Mouse (Mus musculus): ENCODE measurements around the gene Olfr196.
"Not testable (repeated sequence)": the region's sequence is repeated elsewhere in the genome, so short reads cannot be mapped to it uniquely, and the experiment has no call there.

Olfr196 gene

DNA sequence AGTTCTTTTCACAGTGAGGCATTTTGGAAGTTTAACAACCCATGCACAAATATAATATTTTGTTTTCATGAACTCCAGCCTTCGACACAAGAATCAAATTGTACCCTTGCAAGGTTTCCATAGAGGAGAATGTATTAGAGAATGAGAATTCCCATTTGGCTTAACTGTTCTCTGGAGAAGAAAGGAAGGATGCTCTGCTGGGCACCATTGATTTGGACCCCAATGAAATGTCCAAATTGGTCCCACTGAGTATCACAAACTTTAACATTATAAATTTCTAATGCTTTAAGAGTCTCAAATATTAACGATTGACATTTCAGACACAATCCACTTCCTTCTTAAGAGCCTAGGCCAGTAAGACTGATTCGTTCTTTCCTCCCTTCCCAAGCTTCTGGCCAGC is at the start of gene Olfr196:
Olfr196 (minus strand) TSS at position 101 of the 400 bp plus-strand sequence.
- no peak for DNase-seq (ENCODE audit: extremely low read depth, low read depth)

DNA sequence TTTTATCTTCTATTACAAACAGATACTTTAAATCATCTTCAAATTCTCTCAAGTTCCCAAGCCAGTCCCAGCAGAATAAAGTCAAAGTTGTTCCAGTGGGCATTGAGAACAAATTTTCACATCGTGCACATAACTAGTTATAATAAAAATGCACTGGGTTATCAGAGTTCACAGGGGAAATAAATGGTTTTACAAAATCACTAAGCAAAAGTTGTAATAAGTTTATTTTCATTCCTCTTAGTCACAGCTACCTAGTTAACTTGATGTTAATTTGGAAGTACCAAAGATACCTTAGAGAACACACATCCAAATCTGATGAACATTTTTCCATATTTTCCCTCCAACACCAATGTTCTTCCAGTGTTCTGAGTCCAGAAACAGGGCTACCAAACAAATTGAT is 49.4 kb upstream of the Olfr196 start, which contains the start of gene Olfr199:
Olfr199 (minus strand) TSS at position 101 of the 400 bp plus-strand sequence.
- DNase-seq (ENCODE audit: extremely low read depth, low read depth): not testable (repeated sequence)

DNA sequence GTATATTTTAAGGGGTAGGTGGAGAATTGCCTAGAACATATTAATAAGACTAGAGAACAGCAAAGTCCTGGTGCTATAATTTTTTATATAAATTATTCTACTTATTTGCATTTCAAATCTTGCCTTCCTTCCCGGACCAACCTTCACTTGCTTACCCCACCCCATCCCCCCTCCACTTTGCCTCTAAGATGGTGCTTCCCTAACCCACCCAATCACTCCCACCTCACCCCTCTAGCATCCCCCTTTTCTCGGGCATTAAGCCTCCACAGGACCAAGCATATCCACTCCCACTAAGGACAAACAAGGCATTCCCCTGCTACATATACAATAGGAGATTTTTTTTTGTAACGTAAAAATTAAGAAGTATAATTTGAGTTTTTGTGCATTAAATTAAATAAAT is 47.6 kb upstream of the Olfr196 start:
- not testable (repeated sequence) for DNase-seq (ENCODE audit: extremely low read depth, low read depth)

DNA sequence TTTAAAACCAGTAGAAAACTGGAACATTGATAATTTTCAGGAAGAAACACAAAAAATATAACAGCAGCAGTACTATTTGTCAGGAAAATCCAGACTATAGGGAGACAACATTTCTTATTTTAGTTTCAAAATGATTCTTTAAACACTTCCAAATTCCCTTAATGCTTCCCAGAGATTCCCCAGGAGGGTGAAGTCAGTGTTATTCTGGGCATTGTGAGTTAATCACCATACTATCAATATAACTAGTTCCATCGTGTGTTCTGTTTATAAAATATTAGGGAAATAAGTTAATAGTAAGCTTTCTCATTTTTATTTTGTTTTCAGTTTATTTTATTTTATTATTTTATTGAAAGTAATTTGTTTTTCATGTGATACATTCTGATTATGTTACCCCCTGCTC is 33.2 kb upstream of the Olfr196 start, which contains the start of gene Olfr198:
Olfr198 (minus strand) TSS at position 101 of the 400 bp plus-strand sequence.
- not testable (repeated sequence) for DNase-seq (ENCODE audit: extremely low read depth, low read depth)

DNA sequence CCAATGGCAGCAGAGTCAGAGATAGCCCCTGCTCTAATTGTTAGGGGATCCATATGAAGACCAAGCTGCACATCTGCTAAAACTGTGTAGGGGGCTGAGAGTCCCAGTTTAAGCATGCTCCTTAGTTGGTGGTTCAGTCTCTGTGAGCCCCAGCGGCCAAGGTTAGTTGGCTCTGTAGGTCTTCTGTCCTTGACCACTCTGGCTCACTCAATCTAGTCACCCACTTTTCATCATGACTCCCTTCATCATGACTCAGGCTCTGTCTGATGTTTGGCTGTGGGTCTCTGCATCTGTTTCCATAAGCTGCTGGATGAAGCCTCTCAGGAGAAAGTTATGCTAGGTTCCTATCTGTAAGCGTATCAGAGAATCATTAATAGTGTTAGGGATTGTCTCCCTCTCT is 18.3 kb downstream of the Olfr196 start:
- DNase-seq (ENCODE audit: extremely low read depth, low read depth): no peak

DNA sequence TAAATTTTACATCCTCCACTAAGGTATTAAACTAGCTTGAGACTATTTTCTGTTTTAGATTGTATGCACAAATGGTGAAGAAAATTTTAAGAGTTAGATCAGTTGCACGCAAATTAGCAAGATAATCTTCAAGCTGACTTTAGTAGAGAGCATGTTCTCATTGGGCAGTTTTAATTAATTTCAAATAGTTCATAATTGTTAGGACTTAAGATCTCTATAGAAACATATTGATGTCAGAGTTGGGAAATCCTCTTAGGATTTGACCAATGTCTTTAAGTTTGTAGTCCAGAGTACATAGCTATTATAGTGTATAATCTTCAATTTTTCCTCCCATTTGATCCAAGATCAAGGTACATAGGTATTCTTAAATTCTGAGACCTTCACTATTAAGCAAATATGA is 23.5 kb downstream of the Olfr196 start, which contains the start of gene Olfr195:
Olfr195 (plus strand) TSS at position 301 of the 400 bp plus-strand sequence.
- DNase-seq (ENCODE audit: extremely low read depth, low read depth): no peak

DNA sequence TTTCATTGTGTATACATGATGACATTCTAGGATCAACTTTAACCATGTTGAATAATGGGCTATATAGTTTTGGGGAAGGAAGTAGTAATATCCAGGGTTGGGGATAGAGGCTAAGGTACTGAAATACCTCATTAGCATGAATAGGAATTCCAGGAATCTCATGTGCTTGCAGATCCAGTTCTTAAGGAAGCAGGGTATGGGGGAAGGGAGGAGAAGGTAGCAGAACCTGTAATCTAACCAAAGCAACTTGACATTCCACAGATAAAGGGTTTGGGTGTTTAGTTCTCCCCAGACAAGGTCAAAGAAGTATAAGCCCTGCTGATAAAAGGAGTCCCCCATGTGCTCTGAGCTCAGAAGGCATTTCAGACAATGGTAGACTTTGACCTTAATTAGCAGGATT is 29.1 kb downstream of the Olfr196 start:
- no peak for DNase-seq (ENCODE audit: extremely low read depth, low read depth)

DNA sequence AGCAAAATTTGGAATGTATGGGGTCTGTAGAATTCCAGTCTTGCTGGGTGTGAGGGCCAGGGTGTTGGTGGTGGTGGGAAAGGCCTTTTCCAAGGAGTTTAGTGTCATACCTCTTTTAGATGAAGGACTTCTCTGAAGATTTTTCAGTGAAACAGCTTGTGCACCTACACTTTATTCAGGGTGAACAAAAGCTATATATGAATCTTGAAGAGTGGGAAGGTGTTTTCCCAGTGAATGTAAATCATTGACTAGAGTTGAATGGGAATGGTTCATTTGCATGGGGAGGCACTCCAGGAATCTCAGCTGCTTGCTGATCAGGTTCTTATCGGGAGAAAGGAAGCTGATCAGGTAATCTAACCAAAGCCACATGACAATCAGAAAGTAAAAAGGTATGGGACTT is 39.5 kb downstream of the Olfr196 start:
- DNase-seq (ENCODE audit: extremely low read depth, low read depth): no peak

DNA sequence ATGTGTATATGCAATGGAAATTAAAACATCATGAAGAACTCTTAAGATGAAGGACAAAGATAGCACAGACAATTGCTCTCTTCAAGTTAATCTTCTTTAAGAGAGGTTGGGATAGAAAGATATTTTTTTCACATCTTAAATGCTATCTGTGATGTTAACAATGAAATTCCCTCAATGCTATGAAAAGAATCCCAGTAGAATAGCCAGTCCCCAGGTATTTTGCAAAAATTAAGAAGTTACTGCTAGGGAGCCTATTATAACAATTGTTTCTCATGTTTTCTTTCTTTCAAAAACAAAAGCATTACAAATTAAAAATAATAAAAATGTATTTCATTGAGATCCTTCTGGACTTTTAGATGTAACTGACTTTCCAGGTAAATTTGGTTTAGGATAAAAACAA is 49.3 kb downstream of the Olfr196 start, which contains the start of gene Olfr194:
Olfr194 (minus strand) TSS at position 101 of the 400 bp plus-strand sequence.
- DNase-seq (ENCODE audit: extremely low read depth, low read depth): no peak
